Mouse (Mus musculus) cortical plate, adult 2 months (tissue): Measurements from ENCODE around the gene Usp25.

Source experiments
- CTCF ChIP-seq: fragments of 200-500 bp; IDR thresholded peaks from 2 replicates; pipeline ENCODE4 v1.5.1; 2011; ENCODE audit warnings: mild to moderate bottlenecking, control low read depth, low read length; ENCODE audit not compliant: insufficient read depth; ENCODE audit errors: extremely low read depth
- POLR2A ChIP-seq: fragments of 200-500 bp; IDR thresholded peaks from 2 replicates; pipeline ENCODE4 v1.6.1; 2011; ENCODE audit warnings: mild to moderate bottlenecking, low read length, control low read depth; ENCODE audit not compliant: insufficient read depth; ENCODE audit errors: extremely low read depth

DNA sequence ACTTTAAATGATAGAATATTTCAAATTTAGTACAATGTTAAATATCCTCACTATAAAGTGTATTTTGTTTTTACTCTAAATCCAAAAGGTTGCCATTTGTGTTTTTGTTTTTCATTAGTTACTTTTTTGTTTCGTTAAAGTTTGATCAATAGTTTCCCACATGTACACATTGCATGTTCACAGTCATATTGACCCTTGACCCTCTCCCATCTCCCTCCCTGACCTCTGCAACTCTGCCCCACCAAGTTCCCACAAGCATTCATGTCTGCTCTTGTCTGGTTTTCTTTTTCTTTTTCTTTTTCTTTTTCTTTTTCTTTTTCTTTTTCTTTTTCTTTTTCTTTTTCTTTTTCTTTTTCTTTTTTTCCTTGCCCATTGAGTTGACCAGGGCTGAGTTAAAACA, 97.8 kb downstream of the Usp25 start:
- TF ChIP-seq CTCF (no peak), POLR2A (no peak)
